ENCODE assay signal across 42 mouse cellular contexts in genomic region chr3:92598429-92598828, GRCm38 (mm10). TPM values are rescaled to one million over a fixed set of nuclear protein-coding genes. Genes with fewer than 3 reads are reported as not detected.
"Had no signal": no experiment of that assay in that cellular context is flagged by ENCODE, and none has a peak within 500 bp of the region (broad histone marks: within the 10 kb centered on the region; RNA-seq: fewer than 3 reads in every experiment).

No protein-coding gene starts in this region.

- H3K4me3 ChIP-seq: heart, embryonic 10.5 days; heart, embryonic 12.5 days; heart, embryonic 13.5 days; heart, embryonic 15.5 days; hindbrain, embryonic 10.5 days; hindbrain, embryonic 12.5 days; hindbrain, embryonic 13.5 days; hindbrain, embryonic 15.5 days; kidney, embryonic 15.5 days; layer of hippocampus, adult 2 months; left cerebral cortex, adult 2 months had no signal

- H3K27me3 ChIP-seq: heart, embryonic 12.5 days; heart, embryonic 13.5 days; heart, embryonic 15.5 days; hindbrain, embryonic 12.5 days; hindbrain, embryonic 13.5 days; hindbrain, embryonic 15.5 days; kidney, embryonic 15.5 days had no signal

- DNase-seq: heart, postnatal 10 days; heart, postnatal 14 days; heart, postnatal 36 days; heart, postnatal 4 days; kidney, adult 11 months; kidney, adult 18-20 months; kidney, adult 2 months; kidney, adult 8-10 months; kidney, adult 9 months; kidney, postnatal 10 days; kidney, postnatal 14 days; kidney, postnatal 25 days; kidney, postnatal 36 days; kidney, postnatal 4 days; layer of hippocampus, adult 9-11 months; layer of hippocampus, postnatal 36 days had no signal

- H3K4me1 ChIP-seq: heart, embryonic 10.5 days; heart, embryonic 12.5 days; heart, embryonic 13.5 days; heart, embryonic 15.5 days; hindbrain, embryonic 10.5 days; hindbrain, embryonic 12.5 days; hindbrain, embryonic 13.5 days; hindbrain, embryonic 15.5 days; kidney, embryonic 15.5 days had no signal

- H3K9me3 ChIP-seq: heart, embryonic 10.5 days; heart, embryonic 12.5 days; heart, embryonic 15.5 days; hindbrain, embryonic 12.5 days; hindbrain, embryonic 13.5 days; kidney, embryonic 15.5 days had no signal

- ATAC-seq: hindbrain, embryonic 16.5 days; hindbrain, postnatal 0 days; inflammation-experienced regulatory T-cells, adult 6 months; intestine, embryonic 16.5 days had no signal

- H3K27ac ChIP-seq: heart, embryonic 10.5 days; heart, embryonic 13.5 days; heart, embryonic 15.5 days; hindbrain, embryonic 10.5 days; hindbrain, embryonic 12.5 days; hindbrain, embryonic 13.5 days; hindbrain, embryonic 14.5 days; hindbrain, embryonic 15.5 days; hindbrain, postnatal 0 days; kidney, embryonic 15.5 days; kidney, postnatal 0 days; layer of hippocampus, adult 2 months; left cerebral cortex, adult 2 months had no signal

- H3K36me3 ChIP-seq: heart, embryonic 10.5 days; heart, embryonic 12.5 days; heart, embryonic 13.5 days; heart, embryonic 15.5 days; hindbrain, embryonic 10.5 days; hindbrain, embryonic 12.5 days; hindbrain, embryonic 13.5 days; hindbrain, embryonic 15.5 days; kidney, embryonic 15.5 days had no signal

- H3K9ac ChIP-seq: heart, embryonic 12.5 days; heart, embryonic 13.5 days; heart, embryonic 15.5 days; hindbrain, embryonic 12.5 days; hindbrain, embryonic 13.5 days; hindbrain, embryonic 14.5 days; hindbrain, embryonic 15.5 days; kidney, embryonic 15.5 days had no signal

- H3K4me2 ChIP-seq: heart, embryonic 11.5 days; heart, embryonic 12.5 days; heart, embryonic 13.5 days; heart, embryonic 15.5 days; hindbrain, embryonic 12.5 days; hindbrain, embryonic 13.5 days; hindbrain, embryonic 14.5 days; hindbrain, embryonic 15.5 days; kidney, embryonic 15.5 days had no signal

RNA-seq across cellular contexts. Expression of gene 2210017I01Rik, which starts 8.9 kb away (rescaled TPM):
- polyA plus RNA-seq: heart, embryonic 10.5 days; heart, embryonic 11.5 days; heart, embryonic 12.5 days; heart, embryonic 13.5 days; heart, embryonic 14.5 days; heart, embryonic 15.5 days; heart, embryonic 16.5 days; heart, postnatal 0 days; hindbrain, embryonic 10.5 days; hindbrain, embryonic 11.5 days; hindbrain, embryonic 12.5 days; hindbrain, embryonic 13.5 days; hindbrain, embryonic 14.5 days; hindbrain, embryonic 15.5 days; hindbrain, embryonic 16.5 days; hindbrain, postnatal 0 days; inflammation-experienced regulatory T-cells, adult 6 months; intestine, embryonic 14.5 days; intestine, embryonic 16.5 days; kidney, adult 2 months; kidney, embryonic 14.5 days; kidney, embryonic 15.5 days; kidney, embryonic 16.5 days; kidney, postnatal 0 days; large intestine, adult 2 months had no signal

RNA-seq across cellular contexts. Expression of gene Smcp, which starts 9.6 kb away (rescaled TPM):
- polyA plus RNA-seq: heart, embryonic 10.5 days; heart, embryonic 11.5 days; heart, embryonic 12.5 days; heart, embryonic 13.5 days; heart, embryonic 14.5 days; heart, embryonic 15.5 days; heart, embryonic 16.5 days; heart, postnatal 0 days; hindbrain, embryonic 10.5 days; hindbrain, embryonic 11.5 days; hindbrain, embryonic 12.5 days; hindbrain, embryonic 13.5 days; hindbrain, embryonic 14.5 days; hindbrain, embryonic 15.5 days; hindbrain, embryonic 16.5 days; hindbrain, postnatal 0 days; inflammation-experienced regulatory T-cells, adult 6 months; intestine, embryonic 14.5 days; kidney, embryonic 14.5 days; kidney, embryonic 15.5 days; kidney, embryonic 16.5 days; kidney, postnatal 0 days; large intestine, adult 2 months had no signal

RNA-seq across cellular contexts. Expression of gene Lce6a, which starts 23.0 kb away (rescaled TPM):
- polyA plus RNA-seq: heart, embryonic 10.5 days; heart, embryonic 11.5 days; heart, embryonic 12.5 days; heart, embryonic 13.5 days; heart, embryonic 14.5 days; heart, embryonic 15.5 days; heart, embryonic 16.5 days; heart, postnatal 0 days; hindbrain, embryonic 10.5 days; hindbrain, embryonic 11.5 days; hindbrain, embryonic 12.5 days; hindbrain, embryonic 13.5 days; hindbrain, embryonic 14.5 days; hindbrain, embryonic 15.5 days; hindbrain, embryonic 16.5 days; hindbrain, postnatal 0 days; inflammation-experienced regulatory T-cells, adult 6 months; intestine, embryonic 14.5 days; intestine, embryonic 16.5 days; kidney, adult 2 months; kidney, embryonic 14.5 days; kidney, embryonic 15.5 days; kidney, embryonic 16.5 days; kidney, postnatal 0 days; large intestine, adult 2 months had no signal

RNA-seq across cellular contexts. Expression of gene Ivl, which starts 24.9 kb away (rescaled TPM):
- polyA plus RNA-seq: heart, embryonic 10.5 days; heart, embryonic 11.5 days; heart, embryonic 12.5 days; heart, embryonic 13.5 days; heart, embryonic 14.5 days; heart, embryonic 15.5 days; heart, postnatal 0 days; hindbrain, embryonic 10.5 days; hindbrain, embryonic 11.5 days; hindbrain, embryonic 13.5 days; hindbrain, embryonic 14.5 days; hindbrain, embryonic 15.5 days; hindbrain, embryonic 16.5 days; hindbrain, postnatal 0 days; inflammation-experienced regulatory T-cells, adult 6 months; large intestine, adult 2 months had no signal

RNA-seq across cellular contexts. Expression of gene Lce1a1, which starts 49.7 kb away (rescaled TPM):
- polyA plus RNA-seq: heart, embryonic 10.5 days; heart, embryonic 11.5 days; heart, embryonic 12.5 days; heart, embryonic 13.5 days; heart, embryonic 14.5 days; heart, embryonic 15.5 days; heart, embryonic 16.5 days; heart, postnatal 0 days; hindbrain, embryonic 10.5 days; hindbrain, embryonic 11.5 days; hindbrain, embryonic 12.5 days; hindbrain, embryonic 13.5 days; hindbrain, embryonic 14.5 days; hindbrain, embryonic 15.5 days; hindbrain, embryonic 16.5 days; hindbrain, postnatal 0 days; inflammation-experienced regulatory T-cells, adult 6 months; intestine, embryonic 14.5 days; intestine, embryonic 16.5 days; kidney, adult 2 months; kidney, embryonic 14.5 days; kidney, embryonic 15.5 days; kidney, embryonic 16.5 days; kidney, postnatal 0 days; large intestine, adult 2 months had no signal
